Mouse (Mus musculus): ENCODE results near the gene Grm6.

DNA sequence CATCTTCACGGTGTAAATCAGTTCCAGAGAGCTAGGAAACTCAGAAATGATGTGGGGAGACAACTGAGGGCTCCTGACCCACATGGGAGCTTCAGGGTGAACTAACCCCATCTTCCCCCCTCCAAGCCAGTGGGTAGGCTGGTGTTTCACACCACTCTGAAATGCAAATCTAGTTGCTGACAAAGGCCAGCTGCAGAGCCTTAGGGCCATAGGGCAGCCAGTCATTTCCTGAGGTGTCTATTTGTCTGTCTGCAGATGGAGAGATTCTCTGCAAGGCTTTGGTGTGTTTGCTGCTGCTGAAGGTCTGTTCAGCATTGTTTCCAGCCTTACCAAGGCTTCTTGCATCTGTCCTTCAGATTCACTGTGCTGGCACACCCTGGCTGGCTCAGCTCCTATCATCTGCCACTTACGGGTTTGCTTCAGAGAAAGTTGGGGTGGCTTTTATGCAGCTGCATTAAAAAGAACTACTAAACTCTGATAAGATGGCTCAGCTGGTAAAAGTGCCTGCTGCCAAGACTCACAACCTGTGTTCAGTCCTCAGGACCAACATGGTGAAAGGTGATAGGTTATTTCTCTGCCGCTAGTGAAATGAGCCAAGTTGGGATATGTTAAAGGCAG lies 1.9 kb upstream of the Grm6 start:
- TF ChIP-seq SRF (IDR thresholded peaks at IDR 0.05; ENCODE audit: control insufficient read depth, insufficient read length, low read depth) (no peak), POLR2A (IDR thresholded peaks at IDR 0.05; ENCODE audit: insufficient read length, low read depth) (no peak), MAX (IDR thresholded peaks at IDR 0.05; ENCODE audit: low read depth) (no peak), E2F4 (IDR thresholded peaks at IDR 0.05; ENCODE audit: insufficient read depth) (no peak), MYOD1 (IDR thresholded peaks at IDR 0.05; ENCODE audit: control insufficient read depth in 1 of 3, insufficient read length in 2 of 3, low read depth in 2 of 3) (no peak), TCF12 (IDR thresholded peaks at IDR 0.05; ENCODE audit: insufficient read depth, poor library complexity, severe bottlenecking) (no peak), REST (IDR thresholded peaks at IDR 0.05; ENCODE audit: insufficient read depth, insufficient read length) (no peak), MYOG (IDR thresholded peaks at IDR 0.05; ENCODE audit: control insufficient read depth in 1 of 3, insufficient read depth in 1 of 3, insufficient read length in 2 of 3, low read depth in 2 of 3) (no peak), USF1 (IDR thresholded peaks at IDR 0.05; ENCODE audit: low read depth) (no peak)
